Mouse (Mus musculus): ENCODE measurements around the gene Inpp4a.

Inpp4a gene

DNA sequence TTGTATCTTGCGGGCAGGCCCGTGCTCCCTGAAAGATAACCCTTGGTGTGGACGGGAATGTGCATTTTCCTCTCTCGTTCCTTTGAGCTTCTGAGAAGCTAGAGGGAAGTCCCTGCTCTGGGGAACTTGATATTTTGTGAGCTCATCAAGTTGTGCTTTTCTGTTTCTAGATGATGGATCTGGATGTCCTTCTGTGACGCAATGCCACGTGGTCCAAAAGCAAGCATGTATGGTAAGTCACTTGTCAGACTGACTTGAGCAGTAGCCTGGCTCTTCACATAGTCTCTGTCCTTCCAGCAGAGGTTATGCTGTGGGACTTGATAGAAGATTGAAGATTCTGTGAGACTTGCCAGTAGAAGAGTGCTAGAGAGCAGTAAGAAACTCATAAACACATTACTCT, 57.5 kb downstream of the Inpp4a start:
- no peak for DNase-seq (ENCODE audit: low spot score)

DNA sequence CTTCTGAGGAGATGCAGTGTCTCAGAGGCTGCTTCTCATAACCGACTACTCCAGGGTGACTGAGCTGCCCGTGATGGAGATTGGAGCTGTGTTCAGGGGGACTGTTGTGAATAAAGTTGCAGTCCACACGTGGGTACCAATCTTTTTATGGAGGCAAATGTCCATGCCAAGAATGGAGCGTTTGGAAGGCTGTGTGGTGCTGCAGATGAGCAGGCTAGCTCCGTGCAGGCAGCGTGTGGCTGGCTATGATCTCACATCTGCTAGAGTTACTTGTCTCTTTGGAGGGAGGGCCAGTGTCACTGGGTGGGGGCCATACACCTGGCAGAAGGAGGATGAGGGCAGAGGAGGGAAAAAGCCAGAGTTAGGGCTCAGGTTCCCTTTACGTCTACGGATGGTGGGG, 59.0 kb downstream of the Inpp4a start:
- no peak for DNase-seq (ENCODE audit: low spot score)

- DNase-seq (ENCODE audit: low spot score): no peak
Measured at GRCm38 (mm10) chr1:37359395-37360092, 59.9 kb downstream of the Inpp4a start.

DNA sequence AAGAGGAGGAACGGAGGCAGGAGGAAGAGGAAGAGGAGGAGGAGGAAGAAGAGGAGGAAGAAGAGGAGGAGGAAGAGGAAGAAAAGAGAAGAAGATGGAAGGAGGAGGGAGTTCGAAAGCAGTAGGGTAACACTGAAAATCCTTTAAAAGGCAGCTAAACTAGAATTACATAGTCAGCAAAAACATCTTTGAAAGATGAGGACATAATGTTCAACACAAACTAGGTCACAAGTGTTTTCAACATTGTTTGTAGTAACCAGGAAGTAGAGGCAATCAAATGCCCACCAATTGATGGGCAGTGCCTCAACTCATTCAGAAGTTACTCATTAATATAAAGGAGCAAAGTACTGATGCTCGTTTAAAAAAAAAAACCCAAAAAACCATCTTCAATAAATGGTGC, 61.1 kb downstream of the Inpp4a start:
- no peak for DNase-seq (ENCODE audit: low spot score)

GRCm38 (mm10) chr1:37362721-37363120, 63.1 kb downstream of the Inpp4a start:
- DNase-seq (ENCODE audit: low spot score): no peak

- no peak for DNase-seq (ENCODE audit: low spot score)
Measured at GRCm38 (mm10) chr1:37368125-37368524, 68.5 kb downstream of the Inpp4a start.

GRCm38 (mm10) chr1:37368768-37369385, 69.2 kb downstream of the Inpp4a start:
- DNase-seq (ENCODE audit: low spot score): no peak

GRCm38 (mm10) chr1:37376177-37376576, 76.5 kb downstream of the Inpp4a start:
- no peak for DNase-seq (ENCODE audit: low spot score)

GRCm38 (mm10) chr1:37376751-37377150, 77.1 kb downstream of the Inpp4a start:
- DNase-seq (ENCODE audit: low spot score): no peak

- no peak for DNase-seq (ENCODE audit: low spot score)
Measured at GRCm38 (mm10) chr1:37378095-37378494, 78.4 kb downstream of the Inpp4a start.

GRCm38 (mm10) chr1:37379536-37379935, 79.9 kb downstream of the Inpp4a start:
- no peak for DNase-seq (ENCODE audit: low spot score)

- no peak for DNase-seq (ENCODE audit: low spot score)
Measured at GRCm38 (mm10) chr1:37380913-37381312, 81.2 kb downstream of the Inpp4a start.

DNA sequence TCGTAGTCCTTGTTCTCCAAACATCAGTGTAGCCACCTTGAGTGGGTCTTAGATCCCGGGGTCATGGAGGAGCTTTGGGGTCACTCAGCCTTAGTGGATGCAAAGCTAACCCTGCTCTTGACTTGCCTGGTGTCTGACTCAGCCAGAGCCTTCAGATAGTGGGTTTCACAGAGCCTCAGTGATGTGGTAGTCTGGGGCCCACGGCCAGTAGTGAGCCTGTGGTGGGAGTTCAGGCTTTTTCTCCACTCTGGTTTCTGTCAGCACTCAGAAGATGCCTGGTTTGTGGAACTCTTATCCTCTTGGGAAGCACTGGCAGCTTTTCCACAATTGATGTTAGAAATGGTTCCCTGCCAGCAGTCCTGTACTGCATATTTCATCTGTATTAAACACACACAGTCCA, 84.6 kb downstream of the Inpp4a start:
- no peak for DNase-seq (ENCODE audit: low spot score)

- DNase-seq (ENCODE audit: low spot score): no peak
Measured at GRCm38 (mm10) chr1:37386448-37386971, 86.8 kb downstream of the Inpp4a start.

- no peak for DNase-seq (ENCODE audit: low spot score)
Measured at GRCm38 (mm10) chr1:37393174-37393573, 93.5 kb downstream of the Inpp4a start.

DNA sequence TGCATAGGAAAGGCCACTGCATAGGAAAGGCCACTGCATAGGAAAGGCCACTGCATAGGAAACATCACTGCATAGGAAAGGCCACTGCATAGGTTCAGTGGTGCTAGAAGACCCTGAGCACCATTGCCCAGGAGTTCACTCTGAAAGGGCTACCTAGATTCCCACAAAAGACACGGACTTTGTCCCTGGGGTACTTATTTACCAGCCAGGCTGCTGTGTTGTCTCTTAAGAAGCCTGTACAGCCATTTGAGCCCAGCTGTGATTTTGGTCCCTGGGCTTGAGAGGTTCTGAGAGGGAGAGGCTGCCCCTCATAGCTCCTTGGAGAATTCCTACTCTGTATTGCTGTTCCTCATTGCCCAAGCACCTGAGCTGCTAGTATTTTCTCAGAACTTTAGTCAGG, 96.8 kb downstream of the Inpp4a start:
- no peak for DNase-seq (ENCODE audit: low spot score)

DNA sequence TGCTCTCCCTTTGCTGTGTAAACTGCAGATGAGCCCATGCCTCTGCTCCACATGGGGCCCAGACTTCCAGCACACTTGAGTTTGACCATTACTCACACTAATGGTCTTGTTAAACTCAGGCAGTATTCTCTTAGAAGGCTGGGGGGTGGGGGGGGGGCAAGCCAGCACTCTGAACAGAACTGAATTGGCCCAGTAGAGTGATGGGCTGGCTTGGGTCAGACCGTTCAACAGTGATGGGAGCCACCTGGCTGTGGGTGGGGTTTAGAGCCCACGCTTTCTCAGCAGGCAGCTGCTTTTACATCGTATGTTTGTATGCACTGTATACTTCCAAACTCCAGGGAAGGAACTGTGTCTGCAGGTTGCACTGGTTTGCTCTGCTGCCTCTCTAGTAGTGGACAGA, 99.3 kb downstream of the Inpp4a start:
- DNase-seq (ENCODE audit: low spot score): no peak

GRCm38 (mm10) chr1:37399734-37400133, 100.1 kb downstream of the Inpp4a start:
- DNase-seq (ENCODE audit: low spot score): no peak

GRCm38 (mm10) chr1:37401687-37402086, 102.0 kb downstream of the Inpp4a start:
- peak; percentile 66 for DNase-seq (ENCODE audit: low spot score)

DNA sequence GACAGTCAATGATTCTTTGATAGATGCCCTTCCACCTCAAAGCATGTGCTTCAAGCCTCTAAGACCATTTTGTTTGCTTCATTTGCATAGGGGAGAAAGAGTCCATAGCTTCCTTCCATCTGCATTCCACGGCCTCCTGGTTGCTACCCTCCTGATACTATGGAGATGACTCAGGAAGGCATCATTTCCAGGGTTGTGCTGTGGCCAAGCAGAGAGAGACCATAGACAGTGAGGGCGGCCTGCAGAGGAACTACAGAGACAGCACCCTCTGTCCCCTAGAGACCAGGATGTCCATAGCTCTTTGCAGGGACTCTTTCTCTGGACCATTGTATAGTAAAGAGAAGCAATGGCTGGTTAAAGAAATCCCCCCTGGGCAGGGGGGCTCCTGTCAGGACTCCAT, 105.5 kb downstream of the Inpp4a start:
- DNase-seq (ENCODE audit: low spot score): no peak

GRCm38 (mm10) chr1:37407228-37407627, 107.6 kb downstream of the Inpp4a start:
- no peak for DNase-seq (ENCODE audit: low spot score)

- DNase-seq (ENCODE audit: low spot score): no peak
Measured at GRCm38 (mm10) chr1:37408059-37408458, 108.4 kb downstream of the Inpp4a start.

GRCm38 (mm10) chr1:37408678-37409077, 109.0 kb downstream of the Inpp4a start:
- no peak for DNase-seq (ENCODE audit: low spot score)

DNA sequence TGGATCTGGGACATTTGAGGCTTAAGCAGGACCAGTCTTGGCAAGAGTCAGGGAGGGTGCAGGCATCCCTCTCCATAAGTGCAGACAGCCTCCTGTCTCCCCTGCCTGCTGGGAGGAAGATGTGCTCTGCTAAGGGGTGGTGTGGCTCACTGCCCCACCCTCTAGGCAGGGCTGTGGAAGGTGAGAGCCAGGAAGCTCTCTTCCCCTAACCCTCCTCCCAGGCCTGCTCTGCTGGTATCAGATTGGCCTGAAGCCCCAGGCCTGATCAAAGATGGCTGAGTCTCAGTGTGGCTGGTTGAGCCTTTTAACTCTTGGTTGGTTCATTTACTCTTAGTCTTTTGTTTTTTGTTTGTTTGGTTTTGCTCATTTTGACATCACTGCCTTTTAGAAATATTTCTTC, 110.0 kb downstream of the Inpp4a start:
- DNase-seq (ENCODE audit: low spot score): no peak

Data from lung, postnatal 25 days (tissue).